Mouse (Mus musculus) kidney, postnatal 0 days (tissue): ENCODE measurements at regions not wholly inside any gene's neighbourhood (a gene's known extent, or its start where the extent isn't known, plus 50 kb on each side); places are given as distances from the start of the nearest gene placed in this dataset.
"Not testable (repeated sequence)": the region's sequence is repeated elsewhere in the genome, so short reads cannot be mapped to it uniquely, and the experiment has no call there.

Source experiments
- ATAC-seq: fragments of 200-750 bp; cut with Nextera tagmentation; replicated peaks from 2 replicates; pipeline ENCODE4 v1.8.0; 2017; ENCODE audit warnings: low read depth, moderate number of reproducible peaks, moderate TSS enrichment, moderate library complexity; ENCODE audit not compliant: low FRiP score
- DNase-seq: peaks from one replicate; pipeline ENCODE4 v3.0.0-alpha.2; 2016; ENCODE audit warnings: low spot score
- H3K27ac ChIP-seq: fragments of 300-500 bp; sonication (generic); 2 replicates; pipeline ENCODE4 v1.5.1; 2014; ENCODE audit warnings: mild to moderate bottlenecking
- H3K27me3 ChIP-seq: fragments of 300-500 bp; sonication (generic); 2 replicates; pipeline ENCODE4 v1.6.1; 2014; ENCODE audit warnings: low read length, mixed read lengths; ENCODE audit not compliant: insufficient read depth
- H3K36me3 ChIP-seq: fragments of 300-500 bp; sonication (generic); 2 replicates; pipeline ENCODE4 v1.6.1; 2014; ENCODE audit warnings: low read length, mixed read lengths; ENCODE audit not compliant: insufficient read depth
- H3K4me1 ChIP-seq: fragments of 300-500 bp; sonication (generic); replicated peaks from 2 replicates; pipeline ENCODE4 v1.6.1; 2014; ENCODE audit warnings: antibody characterized with exemption, low read length, mixed read lengths; ENCODE audit not compliant: insufficient read depth
- H3K4me2 ChIP-seq: fragments of 300-500 bp; sonication (generic); 2 replicates; pipeline ENCODE4 v1.6.1; 2014; ENCODE audit warnings: mild to moderate bottlenecking, low read length, moderate library complexity, mixed read lengths
- H3K4me3 ChIP-seq: fragments of 300-500 bp; sonication (generic); replicated peaks from 2 replicates; pipeline ENCODE4 v1.5.1; 2014; ENCODE audit warnings: low read depth, low read length
- H3K9ac ChIP-seq: fragments of 300-500 bp; sonication (generic); 2 replicates; pipeline ENCODE4 v1.6.1; 2014; ENCODE audit warnings: low read depth, low read length
- H3K9me3 ChIP-seq: fragments of 300-500 bp; sonication (generic); replicated peaks from 2 replicates; pipeline ENCODE4 v1.6.1; 2016; ENCODE audit warnings: low read length, inconsistent platforms, mixed read lengths
- WGBS: fragments of 180-500 bp; shearing (Covaris S2); extraction: QIAGEN DNeasy Blood & Tissue Kit; methylation state at CpG from one replicate; pipeline ENCODE4 v1.1.7; 2014; 5-methylcytosine and 5-hydroxymethylcytosine counted together

- not testable (repeated sequence) for ATAC-seq
Observed at GRCm38 (mm10) chr12:3016777-3017176, 293.0 kb downstream of the Rab10 start.

More at GRCm38 (mm10) chr12:3016777-3017176, 293.0 kb downstream of the Rab10 start:
- H3K27me3 ChIP-seq, H3K4me1 ChIP-seq, H3K4me2 ChIP-seq, DNase-seq, H3K4me3 ChIP-seq, H3K9ac ChIP-seq, H3K27ac ChIP-seq, H3K36me3 ChIP-seq, H3K9me3 ChIP-seq: not testable (repeated sequence)
- 91% methylated on average over 8 of the region's 8 CpGs for WGBS
